In the genomic region with DNA sequence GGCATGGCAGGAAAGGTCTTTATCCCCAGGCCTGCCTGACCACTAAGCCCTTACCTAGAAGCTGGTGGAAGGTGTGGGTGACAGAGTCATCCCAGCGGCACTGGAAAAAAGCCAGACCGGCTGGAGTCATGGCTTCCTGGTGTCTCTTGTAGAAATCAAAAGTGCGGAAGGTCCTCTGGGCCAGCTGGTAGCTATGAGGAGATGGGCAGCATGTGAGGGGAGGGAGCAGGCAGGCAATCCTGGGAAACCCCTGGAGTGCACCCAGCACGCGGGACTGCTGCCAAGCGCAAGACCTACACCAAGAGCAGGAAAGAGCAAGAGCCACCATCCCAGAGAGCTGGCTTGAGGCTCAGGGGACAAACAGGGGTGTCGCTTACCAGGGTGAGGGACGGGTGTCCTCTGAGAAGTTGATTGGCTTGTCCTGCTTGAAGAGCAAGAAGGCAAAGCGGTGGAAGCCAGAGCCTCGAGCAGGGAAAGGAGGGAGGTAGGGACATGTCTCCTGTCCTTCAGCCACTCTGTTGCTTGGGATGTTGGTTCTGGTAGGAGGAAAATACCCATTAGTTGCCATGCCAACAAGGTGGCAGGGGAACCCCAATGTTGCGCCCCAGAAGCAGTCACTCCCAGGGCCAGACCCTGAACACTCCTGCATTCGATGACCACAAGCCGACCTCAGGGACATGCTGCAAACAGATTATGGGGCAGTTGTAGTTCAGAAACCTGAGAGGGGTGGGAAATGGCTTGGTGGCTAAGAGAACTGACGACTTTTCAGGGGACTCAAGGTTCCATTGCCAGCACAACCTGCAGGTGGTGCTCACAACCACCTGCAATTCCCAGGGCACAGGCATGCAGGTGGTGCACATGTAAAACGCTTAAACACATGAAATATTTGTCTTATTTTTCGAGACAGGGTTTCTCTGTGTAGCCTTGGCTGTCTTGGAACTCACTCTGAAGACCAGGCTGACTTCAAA, we compare ENCODE assay signal across 11 mouse cellular contexts. TPM values are rescaled to one million over a fixed set of nuclear protein-coding genes. Genes with fewer than 3 reads are reported as not detected.
DNase-seq lines count a peak whose midpoint lies in the region; ATAC-seq and TF ChIP-seq lines count a peak whose summit lies in the region.
"Had no signal": no experiment of that assay in that cellular context is flagged by ENCODE, and none has a peak within 500 bp of the region (broad histone marks: within the 10 kb centered on the region; RNA-seq: fewer than 3 reads in every experiment).

No protein-coding gene starts in this region.

- TF ChIP-seq CTCF in gastrocnemius, adult 2 months (IDR thresholded peaks at IDR 0.05) = no peak
- TF ChIP-seq CTCF in lung, postnatal 0 days (IDR thresholded peaks at IDR 0.05) = peak; percentile 57

- no peak overlapping the region for H3K9ac ChIP-seq in lung, postnatal 0 days (replicated peaks; ENCODE audit: low read depth)

- ATAC-seq in lung, postnatal 0 days = no peak

- H3K4me3 ChIP-seq in gastrocnemius, adult 2 months = no peak overlapping the region
- no peak overlapping the region for H3K4me3 ChIP-seq in lung, postnatal 0 days (ENCODE audit: low read depth, low read length)

- TF ChIP-seq EP300 in lung, postnatal 0 days (IDR thresholded peaks at IDR 0.05) = no peak

- H3K27ac ChIP-seq in gastrocnemius, adult 2 months = peak overlapping the region; percentile 99; the same call in 1 of the 2 replicates
- no peak overlapping the region for H3K27ac ChIP-seq in lung, postnatal 0 days (ENCODE audit: low read length)

- no peak for DNase-seq in gastrocnemius, adult 2 months
- DNase-seq in gastrocnemius, postnatal 25 days = no peak
- DNase-seq in lung, postnatal 0 days (ENCODE audit: low spot score) = peak; percentile 32
- no peak for DNase-seq in lung, postnatal 25 days (ENCODE audit: low spot score)
- peak; percentile 30 to 58 for DNase-seq in adrenal gland, postnatal 36 days
- peak; percentile 53 to 70 for DNase-seq in kidney, postnatal 25 days
- DNase-seq in frontal cortex, postnatal 25 days (ENCODE audit: low spot score in 2 of 2) = no peak
- no peak for DNase-seq in left cerebral cortex, postnatal 10 days (ENCODE audit: extremely low spot score in 1 of 2, low spot score in 2 of 2)
- DNase-seq: right cerebral cortex, postnatal 4 days had no signal

- no peaks in the 10 kb centered on the region for H3K9me3 ChIP-seq in lung, postnatal 0 days (ENCODE audit: low read length)
- H3K9me3 ChIP-seq: heart, embryonic 13.5 days had no signal

- H3K36me3 ChIP-seq in lung, postnatal 0 days (ENCODE audit: insufficient read depth, low read length) = 0 out of 2 replicates have a peak, but pooled peaks cover 7% of the 10 kb centered on the region

- intact Hi-C loops in gastrocnemius, adult 2 months (cut with DNase I) = loop anchor here (5.0 kb wide), 1 partner anchor 100 kb away; a partner anchor contains a TSS
- intact Hi-C loops in left cerebral cortex, postnatal 10 days (cut with DNase I) = loop anchor here (5.0 kb wide), 1 partner anchor 100 kb away; a partner anchor contains a TSS

- no peak overlapping the region for H3K4me2 ChIP-seq in lung, postnatal 0 days (replicated peaks; ENCODE audit: low read depth, low read length)

- H3K27me3 ChIP-seq in lung, postnatal 0 days (replicated peaks; ENCODE audit: insufficient read depth, low read length) = no peaks in the 10 kb centered on the region
- H3K27me3 ChIP-seq: heart, embryonic 13.5 days had no signal

- H3K4me1 ChIP-seq in lung, postnatal 0 days (ENCODE audit: insufficient read depth, low read depth, low read length) = peaks cover 9% of the 10 kb centered on the region; the same call in 1 of the 2 replicates

- WGBS in lung, postnatal 0 days = 75% methylated on average over 16 of the region's 16 CpGs

RNA-seq across cellular contexts. Expression of a gene that starts 1.7 kb away (rescaled TPM):
- total RNA-seq in gastrocnemius, adult 2 months (2021) = 1 to 10 TPM; 4.2 to 6.6 TPM
- total RNA-seq in gastrocnemius, postnatal 25 days (2021) = 1 to 10 TPM; 5.1 to 5.4 TPM
- 3.9 TPM in 2 replicates for polyA plus RNA-seq in lung, postnatal 0 days (2015; fragmentation: Nextera tagmentation; extraction: Ambion mirVana)
- 10 to 100 TPM in 1 of 2 experiments, 1 to 10 TPM in 1; 9.3 to 11.7 TPM for total RNA-seq in adrenal gland, postnatal 36 days (2021)
- total RNA-seq in left cerebral cortex, postnatal 10 days (2021) = 1 to 10 TPM; 6.2 to 6.6 TPM

RNA-seq across cellular contexts. Expression of a gene that starts 5.6 kb away (rescaled TPM):
- 10 to 100 TPM in 1 of 2 experiments, 1 to 10 TPM in 1; 6.0 to 12.2 TPM for total RNA-seq in gastrocnemius, adult 2 months (2021)
- total RNA-seq in gastrocnemius, postnatal 25 days (2021) = 10 to 100 TPM in 1 of 2 experiments, 1 to 10 TPM in 1; 7.9 to 14.5 TPM
- 26.3 and 28.8 TPM in 2 replicates for polyA plus RNA-seq in lung, postnatal 0 days (2015; fragmentation: Nextera tagmentation; extraction: Ambion mirVana)
- 10 to 100 TPM; 14.7 to 23.0 TPM for total RNA-seq in adrenal gland, postnatal 36 days (2021)
- total RNA-seq in left cerebral cortex, postnatal 10 days (2021) = 1 to 10 TPM; 6.2 to 7.9 TPM
- total RNA-seq: monocyte, adult 5-6 weeks had no signal

RNA-seq across cellular contexts. Expression of a gene that starts 6.0 kb away (rescaled TPM):
- 10 to 100 TPM; 47.5 to 61.5 TPM for total RNA-seq in gastrocnemius, adult 2 months (2021)
- total RNA-seq in gastrocnemius, postnatal 25 days (2021) = 10 to 100 TPM; 48.7 to 50.8 TPM
- polyA plus RNA-seq in lung, postnatal 0 days (2015; fragmentation: Nextera tagmentation; extraction: Ambion mirVana) = 44.1 and 45.9 TPM in 2 replicates
- total RNA-seq in adrenal gland, postnatal 36 days (2021) = 100 to 1,000 TPM in 1 of 2 experiments, 10 to 100 TPM in 1; 95.9 to 107 TPM
- total RNA-seq in left cerebral cortex, postnatal 10 days (2021) = 10 to 100 TPM; 52.2 to 54.6 TPM

RNA-seq across cellular contexts. Expression of a gene that starts 35.3 kb away (rescaled TPM):
- total RNA-seq in gastrocnemius, adult 2 months (2021) = 10 to 100 TPM; 10.5 to 11.5 TPM
- 10 to 100 TPM in 1 of 2 experiments, 1 to 10 TPM in 1; 8.8 to 11.4 TPM for total RNA-seq in gastrocnemius, postnatal 25 days (2021)
- polyA plus RNA-seq in lung, postnatal 0 days (2015; fragmentation: Nextera tagmentation; extraction: Ambion mirVana) = 11.9 and 16.6 TPM in 2 replicates
- total RNA-seq in adrenal gland, postnatal 36 days (2021) = 10 to 100 TPM; 38.4 to 41.6 TPM
- 100 to 1,000 TPM in 1 of 2 experiments, 10 to 100 TPM in 1; 96.2 to 100 TPM for total RNA-seq in left cerebral cortex, postnatal 10 days (2021)

RNA-seq across cellular contexts. Expression of a gene that starts 45.9 kb away (rescaled TPM):
- 10 to 100 TPM; 77.2 to 81.8 TPM for total RNA-seq in gastrocnemius, adult 2 months (2021)
- total RNA-seq in gastrocnemius, postnatal 25 days (2021) = 10 to 100 TPM; 58.1 to 64.4 TPM
- 84.8 and 108 TPM in 2 replicates for polyA plus RNA-seq in lung, postnatal 0 days (2015; fragmentation: Nextera tagmentation; extraction: Ambion mirVana)
- 100 to 1,000 TPM; 157 to 178 TPM for total RNA-seq in adrenal gland, postnatal 36 days (2021)
- total RNA-seq in left cerebral cortex, postnatal 10 days (2021) = 100 to 1,000 TPM; 229 to 234 TPM

Comparison
In these comparisons a context has a peak if more than half of its experiments do, and no peak if none do; other contexts are left out.
1. DNase-seq: peak in lung, postnatal 0 days (single experiment), adrenal gland, postnatal 36 days (2 of 2) and kidney, postnatal 25 days (2 of 2); none in gastrocnemius, adult 2 months (single experiment), gastrocnemius, postnatal 25 days (single experiment), lung, postnatal 25 days (single experiment), frontal cortex, postnatal 25 days (0 of 2) and left cerebral cortex, postnatal 10 days (0 of 2).